Mouse (Mus musculus): ENCODE measurements around the gene Prss1. TPM values are rescaled to one million over a fixed set of nuclear protein-coding genes. Genes with fewer than 3 reads are reported as not detected.
"Not testable (repeated sequence)": the region's sequence is repeated elsewhere in the genome, so short reads cannot be mapped to it uniquely, and the experiment has no call there.

The Prss1 gene
- 100 to 1,000 TPM in 1 of 2 experiments, not detected in 1; 571 TPM for total RNA-seq (2021)
- long read RNA-seq, experiment 1, result 0 reads
- long read RNA-seq, experiment 2, transcript Prss1-201 (5 exons, 805 nt), result major isoform, 51 of 159 reads
- long read RNA-seq, experiment 2, partial matches to known transcripts, result 30 of 159 reads
- long read RNA-seq, experiment 2, other reads (novel, unspliced or antisense), result 78 of 159 reads

- not testable (repeated sequence) for DNase-seq (ENCODE audit: low spot score in 2 of 2)
Measured at GRCm38 (mm10) chr6:41458632-41459031, at the start of gene Prss1. Gene Prss1, plus strand, starts transcription at chr6:41458932.

- not testable (repeated sequence) for DNase-seq (ENCODE audit: low spot score in 2 of 2)
Measured at GRCm38 (mm10) chr6:41442261-41442660, 16.5 kb upstream of the Prss1 start.

- DNase-seq (ENCODE audit: low spot score in 2 of 2), result not testable (repeated sequence)
Measured at GRCm38 (mm10) chr6:41446045-41446444, 12.7 kb upstream of the Prss1 start, which contains the start of gene Gm10334. Gene Gm10334, minus strand, starts transcription at chr6:41446145.

- DNase-seq (ENCODE audit: low spot score in 2 of 2), result no peak
Measured at GRCm38 (mm10) chr6:41499374-41499773, 40.6 kb downstream of the Prss1 start.

GRCm38 (mm10) chr6:41504915-41505314 lies 46.2 kb downstream of the Prss1 start:
- no peak for DNase-seq (ENCODE audit: low spot score in 2 of 2)

- DNase-seq (ENCODE audit: low spot score in 2 of 2), result no peak
Measured at GRCm38 (mm10) chr6:41505323-41505722, 46.6 kb downstream of the Prss1 start.

Other genes starting within 250 kb of the Prss1 start
- gene Try4, start 156.7 kb upstream of the Prss1 start, total RNA-seq (2021), result 100 to 1,000 TPM in 1 of 2 experiments, not detected in 1; 442 TPM
- 100 to 1,000 TPM in 1 of 2 experiments, not detected in 1; 769 TPM for gene Try5, start 142.1 kb upstream of the Prss1 start, total RNA-seq (2021)
- gene Try10, start 104.8 kb upstream of the Prss1 start, total RNA-seq (2021), result 100 to 1,000 TPM in 1 of 2 experiments, not detected in 1; 268 TPM
- gene Prss3, start 81.3 kb upstream of the Prss1 start, total RNA-seq (2021), result 100 to 1,000 TPM in 1 of 2 experiments, not detected in 1; 365 TPM
- 100 to 1,000 TPM in 1 of 2 experiments, not detected in 1; 290 TPM for gene Gm5771, start 66.6 kb upstream of the Prss1 start, total RNA-seq (2021)
- gene Gm10334, start 12.8 kb upstream of the Prss1 start, total RNA-seq (2021), result 100 to 1,000 TPM in 1 of 2 experiments, not detected in 1; 329 TPM
- 100 to 1,000 TPM in 1 of 2 experiments, not detected in 1; 892 TPM for gene Prss2, start 62.9 kb downstream of the Prss1 start, total RNA-seq (2021)
- 10 to 100 TPM; 27.5 to 28.7 TPM for gene Ephb6, start 146.6 kb downstream of the Prss1 start, total RNA-seq (2021)
- gene Trpv6, start 177.5 kb downstream of the Prss1 start, total RNA-seq (2021), result 1 to 10 TPM in 1 of 2 experiments, not detected in 1; 1.4 TPM
- gene Trpv5, start 221.8 kb downstream of the Prss1 start, total RNA-seq (2021), result 1 to 10 TPM in 1 of 2 experiments, not detected in 1; 1.2 TPM
- gene Llcfc1, start 225.5 kb downstream of the Prss1 start, total RNA-seq (2021), result not detected
- 10 to 100 TPM in 1 of 2 experiments, 1 to 10 TPM in 1; 6.2 to 14.8 TPM for gene Kel, start 245.4 kb downstream of the Prss1 start, total RNA-seq (2021)